Mouse (Mus musculus): ENCODE data around the gene Vmn2r91. TPM values are rescaled to one million over a fixed set of nuclear protein-coding genes. Genes with fewer than 3 reads are reported as not detected.
"Not testable (repeated sequence)": the region's sequence is repeated elsewhere in the genome, so short reads cannot be mapped to it uniquely, and the experiment has no call there.

The Vmn2r91 gene
- total RNA-seq (2012; rRNA removed) (not detected in 2 replicates), total RNA-seq (2014; rRNA removed) (not detected in 2 replicates), polyA plus RNA-seq (2012; ENCODE audit: insufficient read length, low read depth) (not detected in 2 replicates)

DNA sequence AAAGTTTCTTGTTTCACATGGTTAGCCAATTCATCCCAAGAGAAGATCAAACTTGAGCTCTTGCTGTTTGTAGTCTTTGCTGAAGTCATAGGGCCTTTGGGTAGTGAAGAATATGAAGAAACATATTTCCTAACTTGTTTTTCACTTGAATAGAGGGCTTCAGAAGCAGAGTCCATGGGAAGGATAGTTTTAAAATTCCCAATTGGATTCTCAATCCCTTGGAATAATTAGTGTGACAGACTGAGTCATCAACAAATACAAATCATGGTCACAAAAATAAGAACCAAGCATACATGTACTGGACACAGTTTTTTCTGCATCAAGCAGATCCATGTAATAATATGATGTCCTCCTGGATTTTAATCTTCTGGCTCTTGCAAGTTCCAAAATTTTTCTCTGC lies at the start of gene Vmn2r91:
Gene Vmn2r91, plus strand, starts transcription at position 301 of the 400 bp plus-strand sequence.
- H3K36me3 ChIP-seq (replicated peaks in 1 of 2; ENCODE audit: control insufficient read depth in 1 of 2, insufficient read depth in 1 of 2, low read length in 1 of 2); H3K27ac ChIP-seq (ENCODE audit: insufficient read depth, low read depth); in situ Hi-C loops (cut with MboI; ENCODE audit: low pct_ligation_motif_present, low pct_unique_long_range_greater_than_20kb, low sequenced_read_pairs); H3K4me2 ChIP-seq (ENCODE audit: insufficient read depth, low read depth, poor library complexity, severe bottlenecking); H3K4me1 ChIP-seq (ENCODE audit: control insufficient read depth in 1 of 2, insufficient read depth in 2 of 2); H3K79me2 ChIP-seq (replicated peaks; ENCODE audit: control insufficient read depth, extremely low read depth, insufficient read depth, poor library complexity, severe bottlenecking); dilution Hi-C loops (cut with MboI; ENCODE audit: extremely low pct_ligation_motif_present, extremely low pct_unique_long_range_greater_than_20kb, low sequenced_read_pairs); H3K9me3 ChIP-seq (replicated peaks; ENCODE audit: low read length); H3K4me3 ChIP-seq (replicated peaks in 1 of 3; ENCODE audit: low read depth in 2 of 3, low read length in 2 of 3, poor library complexity in 1 of 3); H3K9ac ChIP-seq (ENCODE audit: insufficient read depth, low read depth); H3K27me3 ChIP-seq (replicated peaks); DNase-seq (ENCODE audit: extremely low read depth): not testable (repeated sequence)

GRCm38 (mm10) chr17:18049124-18049523 lies 35.7 kb upstream of the Vmn2r91 start, which contains the start of gene Vmn2r124:
Gene Vmn2r124 (plus strand): TSS chr17:18049424.
- no peak within 1 kb of the TSS for H3K9ac ChIP-seq (ENCODE audit: insufficient read depth, low read depth)
- dilution Hi-C loops (cut with MboI; ENCODE audit: extremely low pct_ligation_motif_present, extremely low pct_unique_long_range_greater_than_20kb, low sequenced_read_pairs) (no loop called here), in situ Hi-C loops (cut with MboI; ENCODE audit: low pct_ligation_motif_present, low pct_unique_long_range_greater_than_20kb, low sequenced_read_pairs) (no loop called here)
- H3K27me3 ChIP-seq (replicated peaks), result no peaks in the 10 kb centered on the region
- H3K4me1 ChIP-seq (ENCODE audit: control insufficient read depth in 1 of 2, insufficient read depth in 2 of 2), result no peaks in the 10 kb centered on the region
- no peaks in the 10 kb centered on the region for H3K36me3 ChIP-seq (replicated peaks in 1 of 2; ENCODE audit: control insufficient read depth in 1 of 2, insufficient read depth in 1 of 2, low read length in 1 of 2)
- DNase-seq (ENCODE audit: extremely low read depth), result no peak
- no peaks in the 10 kb centered on the region for H3K79me2 ChIP-seq (replicated peaks; ENCODE audit: control insufficient read depth, extremely low read depth, insufficient read depth, poor library complexity, severe bottlenecking)
- no peak within 1 kb of the TSS for H3K4me2 ChIP-seq (ENCODE audit: insufficient read depth, low read depth, poor library complexity, severe bottlenecking)
- TF ChIP-seq NRF1 (IDR thresholded peaks at IDR 0.05; ENCODE audit: low read depth, low read length) (no peak), IRF4 (IDR thresholded peaks at IDR 0.05; ENCODE audit: low read depth, low read length) (no peak), ELF1 (IDR thresholded peaks at IDR 0.05; ENCODE audit: low read depth, low read length) (no peak), MEF2A (IDR thresholded peaks at IDR 0.05; ENCODE audit: borderline replicate concordance, low read depth, low read length) (no peak), KAT2A (IDR thresholded peaks at IDR 0.05; ENCODE audit: insufficient replicate concordance, low read length) (no peak), ZMIZ1 (IDR thresholded peaks at IDR 0.05; ENCODE audit: low read depth, low read length) (no peak), POLR2AphosphoS2 (IDR thresholded peaks at IDR 0.05; ENCODE audit: low read depth, low read length) (no peak), POLR2A (IDR thresholded peaks at IDR 0.05; ENCODE audit: low read depth, low read length) (no peak), MAZ (IDR thresholded peaks at IDR 0.05; ENCODE audit: low read depth, low read length) (no peak)
- no peak within 1 kb of the TSS for H3K27ac ChIP-seq (ENCODE audit: insufficient read depth, low read depth)
- H3K4me3 ChIP-seq (replicated peaks in 1 of 3; ENCODE audit: low read depth in 2 of 3, low read length in 2 of 3, poor library complexity in 1 of 3), result no peak within 1 kb of the TSS
- no peaks in the 10 kb centered on the region for H3K9me3 ChIP-seq (replicated peaks; ENCODE audit: low read length)

- H3K4me3 ChIP-seq (replicated peaks in 1 of 3; ENCODE audit: low read depth in 2 of 3, low read length in 2 of 3, poor library complexity in 1 of 3); in situ Hi-C loops (cut with MboI; ENCODE audit: low pct_ligation_motif_present, low pct_unique_long_range_greater_than_20kb, low sequenced_read_pairs); H3K4me1 ChIP-seq (ENCODE audit: control insufficient read depth in 1 of 2, insufficient read depth in 2 of 2); H3K27ac ChIP-seq (ENCODE audit: insufficient read depth, low read depth); H3K9me3 ChIP-seq (replicated peaks; ENCODE audit: low read length); H3K27me3 ChIP-seq (replicated peaks); H3K4me2 ChIP-seq (ENCODE audit: insufficient read depth, low read depth, poor library complexity, severe bottlenecking); DNase-seq (ENCODE audit: extremely low read depth); H3K79me2 ChIP-seq (replicated peaks; ENCODE audit: control insufficient read depth, extremely low read depth, insufficient read depth, poor library complexity, severe bottlenecking); dilution Hi-C loops (cut with MboI; ENCODE audit: extremely low pct_ligation_motif_present, extremely low pct_unique_long_range_greater_than_20kb, low sequenced_read_pairs); H3K36me3 ChIP-seq (replicated peaks in 1 of 2; ENCODE audit: control insufficient read depth in 1 of 2, insufficient read depth in 1 of 2, low read length in 1 of 2); H3K9ac ChIP-seq (ENCODE audit: insufficient read depth, low read depth): not testable (repeated sequence)
Measured at GRCm38 (mm10) chr17:18095626-18096025, 10.8 kb downstream of the Vmn2r91 start.

DNA sequence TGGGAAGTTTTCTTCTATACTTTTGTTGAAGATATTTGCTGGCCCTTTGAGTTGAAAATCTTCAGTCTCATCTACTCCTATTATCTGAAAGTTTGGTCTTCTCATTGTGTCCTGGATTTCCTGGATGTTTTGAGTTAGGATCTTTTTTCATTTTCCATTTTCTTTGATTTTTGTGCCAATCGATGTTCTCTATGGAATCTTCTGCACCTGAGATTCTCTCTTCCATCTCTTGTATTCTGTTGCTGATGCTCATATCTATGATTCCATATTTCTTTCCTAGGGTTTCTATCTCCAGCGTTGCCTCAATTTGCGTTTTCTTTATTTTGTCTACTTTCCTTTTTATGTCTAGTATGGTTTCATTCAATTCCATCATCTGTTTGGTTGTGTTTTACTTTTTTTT lies 17.4 kb downstream of the Vmn2r91 start:
- H3K27me3 ChIP-seq (replicated peaks); DNase-seq (ENCODE audit: extremely low read depth); H3K4me1 ChIP-seq (ENCODE audit: control insufficient read depth in 1 of 2, insufficient read depth in 2 of 2); H3K4me3 ChIP-seq (replicated peaks in 1 of 3; ENCODE audit: low read depth in 2 of 3, low read length in 2 of 3, poor library complexity in 1 of 3); in situ Hi-C loops (cut with MboI; ENCODE audit: low pct_ligation_motif_present, low pct_unique_long_range_greater_than_20kb, low sequenced_read_pairs); H3K36me3 ChIP-seq (replicated peaks in 1 of 2; ENCODE audit: control insufficient read depth in 1 of 2, insufficient read depth in 1 of 2, low read length in 1 of 2); H3K9me3 ChIP-seq (replicated peaks; ENCODE audit: low read length); H3K79me2 ChIP-seq (replicated peaks; ENCODE audit: control insufficient read depth, extremely low read depth, insufficient read depth, poor library complexity, severe bottlenecking); dilution Hi-C loops (cut with MboI; ENCODE audit: extremely low pct_ligation_motif_present, extremely low pct_unique_long_range_greater_than_20kb, low sequenced_read_pairs); H3K27ac ChIP-seq (ENCODE audit: insufficient read depth, low read depth); H3K4me2 ChIP-seq (ENCODE audit: insufficient read depth, low read depth, poor library complexity, severe bottlenecking); H3K9ac ChIP-seq (ENCODE audit: insufficient read depth, low read depth): not testable (repeated sequence)

DNA sequence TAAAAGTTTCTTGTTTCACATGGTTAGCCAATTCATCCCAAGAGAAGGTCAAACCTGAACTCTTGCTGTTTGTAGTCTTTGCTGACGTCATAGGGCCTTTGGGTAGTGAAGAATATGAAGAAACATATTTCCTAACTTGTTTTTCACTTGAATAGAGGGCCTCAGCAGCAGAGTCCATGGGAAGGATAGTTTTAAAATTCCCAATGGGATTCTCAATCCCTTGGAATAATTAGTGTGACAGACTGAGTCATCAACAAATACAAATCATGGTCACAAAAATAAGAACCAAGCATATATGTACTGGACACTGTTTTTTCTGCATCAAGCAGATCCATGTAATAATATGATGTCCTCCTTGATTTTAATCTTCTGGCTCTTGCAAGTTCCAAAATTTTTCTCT lies 66.8 kb downstream of the Vmn2r91 start, which contains the start of gene Vmn2r92:
Gene Vmn2r92, plus strand, starts transcription at position 301 of the 400 bp plus-strand sequence.
- in situ Hi-C loops (cut with MboI; ENCODE audit: low pct_ligation_motif_present, low pct_unique_long_range_greater_than_20kb, low sequenced_read_pairs); H3K36me3 ChIP-seq (replicated peaks in 1 of 2; ENCODE audit: control insufficient read depth in 1 of 2, insufficient read depth in 1 of 2, low read length in 1 of 2): not testable (repeated sequence)

More for the DNA sequence above, 66.8 kb downstream of the Vmn2r91 start, which contains the start of gene Vmn2r92:
- DNase-seq (ENCODE audit: extremely low read depth); H3K4me3 ChIP-seq (replicated peaks in 1 of 3; ENCODE audit: low read depth in 2 of 3, low read length in 2 of 3, poor library complexity in 1 of 3); H3K27me3 ChIP-seq (replicated peaks); H3K4me2 ChIP-seq (ENCODE audit: insufficient read depth, low read depth, poor library complexity, severe bottlenecking); H3K9me3 ChIP-seq (replicated peaks; ENCODE audit: low read length); H3K79me2 ChIP-seq (replicated peaks; ENCODE audit: control insufficient read depth, extremely low read depth, insufficient read depth, poor library complexity, severe bottlenecking); dilution Hi-C loops (cut with MboI; ENCODE audit: extremely low pct_ligation_motif_present, extremely low pct_unique_long_range_greater_than_20kb, low sequenced_read_pairs); H3K27ac ChIP-seq (ENCODE audit: insufficient read depth, low read depth); H3K9ac ChIP-seq (ENCODE audit: insufficient read depth, low read depth); H3K4me1 ChIP-seq (ENCODE audit: control insufficient read depth in 1 of 2, insufficient read depth in 2 of 2): not testable (repeated sequence)
